Mouse (Mus musculus): ENCODE data around the gene Mxra7. TPM values are rescaled to one million over a fixed set of nuclear protein-coding genes. Genes with fewer than 3 reads are reported as not detected.

Gene Mxra7
- total RNA-seq, 2 experiments from 2014 or later = 22.3 to 22.6 TPM

DNA sequence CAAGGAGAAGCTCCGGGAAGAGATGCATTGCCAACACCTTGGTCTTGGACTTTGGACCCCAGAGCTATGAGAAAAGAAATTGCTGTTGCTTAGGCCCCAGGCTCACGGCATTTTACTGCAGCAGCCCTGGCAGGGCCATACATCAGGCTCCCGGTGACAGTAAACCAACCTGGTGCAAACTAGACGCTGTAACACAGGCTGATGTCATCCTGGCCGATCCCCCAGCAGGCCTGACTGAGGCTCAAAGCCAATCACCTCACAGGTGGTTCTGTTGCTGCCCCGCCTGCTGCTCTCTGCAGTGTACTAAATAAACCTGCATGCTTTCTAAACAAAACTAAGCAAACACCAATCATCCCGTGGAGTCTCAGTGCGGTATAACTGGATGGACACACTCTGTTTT, 9.1 kb downstream of the Mxra7 start:
- no peak for DNase-seq

DNA sequence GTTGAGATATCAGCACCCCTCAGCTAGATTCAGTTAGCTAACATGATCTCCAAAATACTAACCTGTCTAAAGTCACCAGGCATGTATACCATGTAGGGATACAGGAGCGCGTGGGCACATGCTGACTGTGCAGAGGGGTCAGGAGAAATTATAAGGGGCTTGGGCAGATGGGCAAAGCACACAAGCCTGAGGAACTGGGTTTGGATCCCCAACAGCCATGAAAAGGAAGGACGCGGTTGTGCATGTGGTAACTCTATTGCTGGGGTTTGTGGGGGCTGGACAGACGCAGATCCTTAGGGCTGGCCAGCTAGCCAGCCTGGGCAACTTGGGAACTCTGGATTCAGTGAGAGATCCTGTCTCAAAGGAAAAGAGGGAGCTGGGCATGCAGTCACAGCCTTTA, 10.3 kb downstream of the Mxra7 start:
- DNase-seq = no peak

- DNase-seq = no peak
These were observed 11.1 kb downstream of the Mxra7 start for GRCm38 (mm10) chr11:116816769-116817168.

DNA sequence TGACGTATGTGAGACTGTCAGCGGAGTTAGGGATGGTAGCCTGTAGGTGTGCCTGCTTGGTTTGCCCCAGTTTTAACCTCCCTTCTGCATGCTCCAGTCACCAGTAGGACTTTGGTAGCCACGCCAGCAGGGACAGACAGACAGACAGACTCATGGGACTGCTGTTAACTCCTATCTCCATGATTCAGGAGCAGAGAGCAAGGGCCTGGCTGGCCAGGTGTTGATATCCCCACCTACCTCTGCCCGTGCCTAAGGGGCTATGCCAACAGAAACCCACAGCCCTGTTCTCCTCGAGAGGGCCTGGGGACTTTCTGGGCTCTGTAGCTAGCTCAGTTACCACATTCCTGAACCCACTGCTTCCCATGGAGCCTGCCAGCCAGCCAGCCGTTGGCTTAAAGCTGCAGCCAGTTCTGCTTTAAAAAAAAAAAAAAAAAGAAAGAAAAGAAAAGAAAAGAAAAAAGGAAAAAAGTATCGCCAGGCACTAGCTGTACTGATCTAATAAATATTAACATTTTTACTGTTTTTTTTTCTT, 12.9 kb downstream of the Mxra7 start:
- DNase-seq = no peak

DNA sequence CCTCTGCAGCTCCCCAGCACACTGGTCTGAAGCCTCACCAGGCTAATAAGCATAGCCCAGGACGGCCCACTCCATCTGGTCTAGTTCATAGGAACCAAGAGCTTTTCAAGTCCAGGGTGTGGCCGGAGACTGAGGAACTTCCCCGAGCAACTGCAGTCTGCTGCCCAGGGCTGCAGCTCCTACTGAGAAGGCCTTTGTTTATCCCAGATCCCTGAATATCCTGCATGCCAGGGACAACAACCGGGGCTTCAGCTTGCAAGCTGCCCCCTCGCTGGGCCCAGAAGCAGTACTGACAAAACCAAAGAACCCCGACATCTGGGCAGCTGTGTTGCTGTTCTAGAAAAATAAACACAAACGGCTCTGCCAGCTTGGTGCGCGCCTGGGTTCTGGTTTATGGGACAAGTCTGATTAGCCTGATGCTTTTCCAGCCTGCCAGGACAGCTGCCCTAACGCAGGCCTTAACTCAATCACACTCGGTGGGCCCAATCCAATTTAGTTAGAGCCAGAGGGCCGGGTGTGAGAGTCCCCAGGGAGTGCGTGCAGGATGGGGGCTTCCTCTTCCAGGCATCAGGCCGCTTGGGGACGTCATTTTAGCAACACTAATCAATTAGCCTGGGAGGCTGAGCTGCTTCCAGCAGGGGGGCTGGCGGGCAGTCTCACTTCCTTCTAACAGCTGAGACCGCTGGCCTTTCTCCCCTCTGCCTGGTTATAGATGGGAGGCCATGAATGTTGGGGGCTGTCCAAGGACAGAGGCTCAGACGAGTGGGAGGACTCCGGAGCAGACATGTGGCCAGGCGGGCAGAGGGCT, 13.6 kb downstream of the Mxra7 start:
- no peak for DNase-seq

- DNase-seq = no peak
These were observed 14.2 kb downstream of the Mxra7 start for GRCm38 (mm10) chr11:116813610-116814009.

GRCm38 (mm10) chr11:116812793-116813529, 14.9 kb downstream of the Mxra7 start:
- no peak for DNase-seq

DNA sequence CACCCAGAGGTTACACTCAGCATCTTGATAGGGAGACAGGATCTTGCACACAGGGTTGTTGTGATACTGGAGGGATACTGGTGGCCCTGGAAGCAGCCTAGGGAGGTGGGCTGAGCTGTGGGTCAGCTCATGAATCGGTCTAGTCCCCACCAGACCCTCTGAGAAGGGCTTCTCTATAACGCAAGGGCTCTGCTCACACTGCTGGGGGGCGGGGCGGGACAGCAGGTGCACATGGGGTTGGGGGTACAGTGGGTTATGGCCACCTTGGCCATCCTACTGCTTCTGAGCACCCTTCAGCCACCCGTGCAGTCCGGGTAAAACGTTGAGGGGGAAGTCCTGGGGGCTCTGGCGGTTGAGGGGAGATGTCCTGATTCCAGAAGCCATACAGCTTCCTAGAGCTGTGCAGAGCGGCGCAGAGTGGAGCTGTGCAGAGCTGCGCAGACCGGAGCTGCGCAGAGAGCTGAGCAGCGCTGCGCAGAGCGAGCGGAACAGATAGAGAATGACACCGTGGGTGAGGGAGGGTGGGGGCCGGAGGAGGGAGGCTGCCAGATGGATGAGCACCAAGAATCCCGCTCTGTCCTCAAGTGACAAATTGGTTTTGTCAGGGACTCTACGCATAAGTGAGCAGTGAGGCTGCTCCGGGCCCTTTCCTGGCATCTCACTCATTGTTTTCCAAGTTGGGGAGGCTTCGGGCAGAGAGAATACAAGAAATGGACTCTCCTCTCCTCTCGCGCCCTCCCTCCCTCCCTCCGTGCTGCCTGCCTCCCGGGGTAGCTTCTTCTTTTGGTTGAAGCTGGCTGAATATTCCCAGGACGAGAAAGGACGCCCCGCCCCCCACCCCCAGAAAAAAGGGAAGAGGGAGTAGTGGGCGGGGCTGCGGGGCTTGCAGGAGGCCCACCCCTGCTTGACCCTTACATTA, 16.6 kb downstream of the Mxra7 start:
- peak; percentile 80 for DNase-seq

DNA sequence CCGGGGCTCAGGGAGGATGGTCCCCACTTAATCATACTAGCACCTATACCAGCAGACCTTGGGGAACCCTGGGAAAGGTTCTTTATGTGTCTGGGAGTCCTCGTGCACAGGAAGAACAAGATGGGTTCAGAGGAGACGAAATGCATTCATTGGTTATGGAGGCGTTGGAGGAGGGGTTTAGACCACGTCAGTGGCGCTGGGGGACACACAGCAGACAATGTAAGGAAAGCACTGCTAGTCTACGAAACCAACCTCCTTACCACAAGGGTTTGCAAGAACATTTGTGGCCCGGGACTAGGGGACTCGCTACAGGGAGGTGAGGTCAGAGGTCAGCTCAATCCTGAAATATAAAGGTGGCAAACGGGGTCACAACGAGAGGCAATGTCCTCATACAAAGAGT, 17.3 kb downstream of the Mxra7 start:
- DNase-seq = no peak

DNA sequence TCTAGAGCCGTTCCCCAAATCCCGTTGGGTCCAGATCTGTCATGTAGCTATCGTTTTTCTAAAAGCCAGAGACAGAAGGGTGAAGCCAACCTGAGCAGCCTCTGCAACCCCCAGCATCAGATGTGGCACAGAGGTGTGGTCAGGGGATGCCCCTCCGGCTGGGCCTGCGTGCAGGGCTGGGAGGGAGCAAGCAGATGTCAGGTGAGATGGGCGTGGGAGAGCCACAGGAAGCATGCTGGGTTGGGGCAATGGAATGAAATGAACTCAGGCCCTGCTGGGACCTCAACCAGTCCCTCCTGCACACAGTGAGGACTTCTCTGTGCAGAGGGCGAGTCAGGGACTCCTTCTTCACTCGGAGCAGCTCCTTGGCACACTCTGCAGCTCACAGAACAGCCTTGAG, 18.3 kb downstream of the Mxra7 start:
- DNase-seq = no peak

DNA sequence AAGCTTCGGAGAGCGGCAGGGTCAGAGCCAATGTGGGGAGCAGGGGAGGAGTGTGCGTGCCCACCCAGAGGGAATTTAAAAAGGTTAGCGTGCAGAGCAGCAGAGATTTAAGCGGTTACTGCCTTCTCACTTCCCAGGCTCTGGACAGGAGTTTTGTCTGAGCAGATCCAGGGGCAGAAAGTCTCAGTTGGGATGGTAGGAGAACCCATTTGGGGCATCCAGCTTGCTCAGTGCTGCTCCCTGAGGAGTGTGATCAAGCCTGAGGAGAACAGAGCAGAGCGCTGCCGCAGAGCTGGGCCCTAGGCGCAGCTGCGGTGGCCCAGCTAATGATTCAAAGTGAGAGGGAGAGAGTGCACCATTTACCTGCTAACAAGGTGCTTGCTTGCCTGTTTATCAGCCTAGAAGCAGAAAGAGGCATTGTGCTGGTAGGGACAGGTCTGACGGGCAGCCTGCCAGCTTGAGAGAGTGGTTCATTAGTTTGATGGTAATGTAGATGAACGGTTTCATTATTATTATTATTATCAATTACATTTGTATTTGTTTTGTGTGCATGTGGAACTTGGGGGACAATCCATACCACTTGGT, 18.9 kb downstream of the Mxra7 start:
- no peak for DNase-seq

- peak; percentile 79 to 80 for DNase-seq
These were observed 19.8 kb downstream of the Mxra7 start for GRCm38 (mm10) chr11:116807938-116808606.

DNA sequence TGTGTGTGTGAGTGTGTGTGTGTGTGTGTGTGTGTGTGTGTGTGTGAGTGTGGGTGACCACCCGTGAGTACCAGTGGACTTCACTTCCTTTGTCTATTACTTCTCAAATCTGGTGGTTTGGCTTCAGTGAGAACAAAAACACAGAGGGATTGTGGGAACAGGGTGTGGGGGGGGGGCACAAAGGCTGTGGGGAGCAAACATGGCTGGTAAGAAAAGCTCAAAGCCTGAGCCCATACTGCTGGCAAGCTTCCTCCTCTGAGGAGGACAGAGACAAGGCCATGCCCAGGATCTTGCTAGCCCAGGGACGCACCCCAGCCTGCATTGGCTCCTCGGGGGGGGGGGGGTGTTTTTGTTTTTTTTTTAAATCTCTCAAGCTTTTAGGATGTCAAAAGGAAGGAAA, 20.3 kb downstream of the Mxra7 start:
- no peak for DNase-seq

GRCm38 (mm10) chr11:116807116-116807515, 20.7 kb downstream of the Mxra7 start:
- no peak for DNase-seq

- DNase-seq = no peak
These were observed 21.4 kb downstream of the Mxra7 start for GRCm38 (mm10) chr11:116806136-116807071.

GRCm38 (mm10) chr11:116802709-116803108, 25.1 kb downstream of the Mxra7 start:
- no peak for DNase-seq

GRCm38 (mm10) chr11:116801106-116801505, 26.7 kb downstream of the Mxra7 start:
- no peak for DNase-seq

DNA sequence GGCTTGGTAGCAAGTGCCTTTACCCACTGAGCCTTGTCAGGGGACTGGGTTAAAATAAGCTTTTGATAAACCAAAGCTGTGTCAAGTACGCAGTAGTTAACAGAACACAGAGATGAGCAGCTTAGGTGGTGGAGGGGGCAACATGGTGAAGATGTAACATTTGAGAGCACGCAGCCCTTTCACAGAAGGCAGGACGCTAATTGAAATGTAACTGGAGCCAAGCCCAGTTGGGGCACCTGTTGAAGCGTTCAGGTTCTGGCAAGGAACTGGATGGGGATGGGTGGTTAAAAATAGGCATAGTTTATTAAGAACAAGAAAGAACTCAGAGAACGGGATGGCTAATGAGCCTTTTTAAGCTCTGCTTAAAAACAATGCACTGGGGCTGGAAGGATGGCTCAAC, 28.5 kb downstream of the Mxra7 start:
- peak in 1 of 2 experiments; percentile 41 for DNase-seq

GRCm38 (mm10) chr11:116784221-116784620, 43.6 kb downstream of the Mxra7 start:
- no peak for DNase-seq

DNA sequence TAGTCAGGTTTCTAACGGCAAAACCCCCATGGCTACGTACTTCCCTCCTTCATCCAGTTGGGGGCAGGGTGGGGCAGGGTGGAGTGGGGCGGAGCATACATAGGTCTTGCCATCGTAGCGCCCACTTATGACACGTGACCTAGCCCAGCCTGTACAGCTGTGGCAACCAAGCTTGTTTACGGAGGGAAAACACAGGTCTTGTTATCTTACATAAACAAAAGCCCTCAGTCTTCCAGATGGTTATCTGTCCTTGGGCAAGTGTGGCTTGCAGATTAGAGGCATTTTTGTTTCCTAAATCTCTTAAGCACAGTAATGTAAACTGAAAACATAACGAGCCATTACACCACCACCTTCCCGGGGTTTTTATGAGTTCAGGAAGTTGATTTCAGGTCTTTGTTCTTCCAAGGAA, 45.1 kb downstream of the Mxra7 start:
- DNase-seq = no peak

Data from layer of hippocampus, postnatal 36 days (tissue).